Mouse (Mus musculus) frontal cortex, postnatal 36 days (tissue): ENCODE data around the gene 2210407C18Rik.

Experiments
- DNase-seq, 2 experiments: peaks; one replicate each; pipeline ENCODE4 v3.0.0; 2022; ENCODE audit warnings: low spot score in 2 of 2

Gene 2210407C18Rik

GRCm38 (mm10) chr11:58615975-58616374 is at the start of gene 2210407C18Rik:
TSS of gene 2210407C18Rik (minus strand) at chr11:58616075.
- DNase-seq, result no peak

- DNase-seq, result no peak
Measured at GRCm38 (mm10) chr11:58658596-58658995, 42.7 kb upstream of the 2210407C18Rik start, which contains the start of gene Olfr322. TSS of gene Olfr322 (plus strand) at chr11:58658782.

GRCm38 (mm10) chr11:58655151-58655550 is 39.3 kb upstream of the 2210407C18Rik start:
- DNase-seq, result no peak

DNA sequence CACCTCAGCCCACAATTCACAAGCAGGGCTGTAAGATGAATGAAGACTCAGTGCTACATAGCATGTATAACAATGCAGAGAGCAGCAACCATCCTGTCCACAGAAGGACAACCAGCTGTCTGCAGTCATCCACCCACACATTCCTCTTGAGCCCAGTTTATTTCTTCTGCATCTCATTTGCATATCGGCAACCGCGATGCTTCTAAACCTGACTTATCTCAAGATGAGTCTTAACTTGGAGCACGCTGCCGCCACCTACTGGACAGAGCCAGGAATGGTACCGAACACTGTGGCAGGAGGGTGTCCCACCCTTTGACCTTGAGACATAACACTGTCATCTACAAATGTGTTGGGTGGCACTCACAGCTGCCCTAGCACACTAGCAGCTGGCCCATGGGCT is 27.5 kb upstream of the 2210407C18Rik start:
- peak; percentile 23 to 41 for DNase-seq

DNA sequence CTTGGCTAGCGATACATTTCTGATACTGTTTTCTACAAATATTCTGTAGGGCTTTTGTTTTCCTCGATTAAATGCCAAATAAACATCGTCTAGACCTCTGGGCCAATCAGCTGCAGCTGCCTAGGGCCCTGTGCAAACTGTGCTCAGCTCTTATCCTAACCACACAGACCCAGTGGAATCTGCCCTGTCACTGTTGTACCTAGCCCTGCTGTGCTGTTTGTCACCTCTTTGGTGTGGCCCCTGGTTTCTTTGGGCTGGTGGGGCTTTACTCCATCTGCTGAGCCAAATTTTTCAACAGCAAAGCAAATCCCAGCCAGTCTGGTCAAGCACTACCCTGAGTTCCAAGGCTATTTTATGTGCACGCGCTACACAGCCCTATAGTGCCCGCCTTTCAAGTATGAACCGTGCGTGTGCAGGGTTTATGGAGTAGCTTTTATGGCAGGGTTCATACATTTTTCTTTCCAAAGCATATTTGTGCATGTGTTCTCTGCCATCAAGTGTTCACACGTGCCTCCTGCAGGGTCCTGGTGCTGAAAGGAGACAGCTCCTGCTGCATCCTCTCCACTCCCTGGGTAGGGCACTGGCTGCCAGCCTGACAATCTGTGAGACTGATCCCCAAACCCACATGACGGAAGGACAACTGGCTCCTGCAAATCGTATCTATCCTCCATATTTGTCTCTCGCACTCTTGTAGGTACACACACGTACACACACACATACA is 25.9 kb upstream of the 2210407C18Rik start:
- DNase-seq, result no peak

GRCm38 (mm10) chr11:58641057-58641456 is 25.2 kb upstream of the 2210407C18Rik start:
- no peak for DNase-seq

DNA sequence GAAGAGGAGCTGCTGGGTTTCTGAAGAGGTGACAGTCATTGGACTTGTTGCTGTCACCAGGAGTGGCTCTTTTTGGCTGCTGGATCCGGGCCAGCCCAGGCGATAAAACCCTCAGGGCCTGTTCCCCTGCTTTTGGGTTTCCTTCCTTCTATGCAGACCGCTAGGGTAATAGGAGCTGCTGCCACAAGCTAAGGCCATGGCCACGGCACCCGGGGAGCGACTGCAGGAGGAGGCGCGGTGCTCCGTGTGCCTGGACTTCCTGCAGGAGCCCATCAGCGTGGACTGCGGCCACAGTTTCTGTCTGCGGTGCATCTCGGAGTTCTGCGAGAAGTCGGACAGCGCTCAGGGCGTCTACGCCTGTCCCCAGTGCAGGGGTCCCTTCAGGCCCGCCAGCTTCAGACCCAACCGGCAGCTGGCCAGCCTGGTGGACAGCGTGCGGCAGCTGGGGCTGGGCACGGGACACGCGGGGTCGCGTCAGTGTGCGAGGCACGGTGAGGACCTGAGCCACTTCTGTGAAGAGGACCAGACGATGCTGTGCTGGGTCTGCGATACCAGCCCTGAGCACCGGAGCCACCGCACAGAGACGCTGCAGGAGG is 24.5 kb upstream of the 2210407C18Rik start, which contains the start of gene Trim58:
Gene Trim58 (plus strand): TSS at position 194 of the 596 bp plus-strand sequence.
- peak in 1 of 2 experiments; percentile 1 for DNase-seq

DNA sequence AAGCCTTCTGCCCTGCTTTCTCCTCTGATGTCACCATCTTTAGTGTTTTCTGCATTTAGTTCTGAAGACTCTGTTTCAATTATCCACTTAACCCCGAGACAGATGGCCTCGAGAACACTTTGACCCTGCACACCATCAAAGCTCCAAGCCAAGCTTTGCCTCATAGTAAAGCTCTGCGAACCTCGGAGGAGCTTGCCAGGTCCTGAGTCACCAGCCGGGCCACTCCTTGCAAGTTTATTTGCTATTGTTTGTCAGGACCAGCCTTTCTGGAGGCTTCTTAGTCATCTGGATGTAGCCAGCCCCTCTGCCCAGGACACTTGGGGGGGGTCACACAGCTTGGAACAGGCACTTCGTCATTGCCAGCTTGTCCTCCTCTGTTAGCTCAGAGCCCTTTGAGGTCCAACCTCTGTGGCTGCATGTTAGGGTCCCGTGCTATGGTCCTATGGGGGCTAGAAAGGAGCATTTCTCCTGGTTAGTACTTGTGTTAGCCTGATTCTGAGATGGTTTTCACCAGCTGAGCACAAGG is 22.4 kb upstream of the 2210407C18Rik start:
- no peak for DNase-seq

DNA sequence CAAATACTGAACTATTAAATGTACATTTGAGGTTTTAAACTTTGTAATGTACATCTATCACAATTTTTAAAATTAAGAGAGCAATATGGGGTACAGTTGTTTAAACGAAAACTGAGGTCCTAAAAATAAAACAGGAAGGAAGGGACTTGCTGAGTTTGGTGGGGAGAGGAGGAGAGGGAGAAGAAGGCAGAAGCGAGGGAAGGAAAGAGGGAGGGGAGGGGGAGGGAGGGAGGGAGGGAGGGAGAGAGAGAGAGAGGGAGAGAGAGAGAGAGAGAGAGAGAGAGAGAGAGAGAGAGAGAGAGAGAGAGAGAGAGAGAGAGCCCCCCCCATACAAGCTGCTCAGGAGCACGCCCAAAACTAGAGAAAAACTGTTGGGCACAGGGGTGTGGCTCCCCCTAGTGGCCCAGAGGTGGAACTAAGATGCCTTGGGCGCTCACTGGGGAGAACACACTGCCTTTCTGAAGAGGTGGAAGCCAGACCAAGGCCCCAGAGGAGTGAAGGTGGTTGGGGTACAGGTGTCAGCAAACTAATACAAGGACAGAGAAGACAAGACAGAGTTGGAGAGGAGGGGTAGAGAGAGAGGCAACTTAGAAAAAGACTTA is 20.6 kb upstream of the 2210407C18Rik start:
- peak in 1 of 2 experiments; percentile 24 for DNase-seq

DNA sequence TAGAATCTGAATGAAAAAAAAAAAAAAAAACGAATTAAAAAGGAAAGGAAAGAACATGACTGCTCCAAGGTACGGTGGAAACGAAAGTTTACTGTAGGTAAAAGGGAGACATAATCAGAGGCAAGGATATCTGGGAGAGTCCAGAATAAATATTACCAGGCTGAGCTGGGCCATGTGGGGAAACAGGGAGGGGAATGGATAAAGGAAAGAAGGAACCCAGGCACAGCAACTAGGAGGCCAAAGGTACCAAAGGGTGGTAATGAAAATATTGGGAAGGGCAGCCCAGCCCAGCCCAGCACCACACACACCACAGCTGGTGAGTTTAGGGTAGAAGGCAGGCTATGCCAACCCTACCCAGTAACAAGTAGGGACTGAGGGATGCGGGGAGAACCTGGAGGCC is 19.0 kb upstream of the 2210407C18Rik start:
- DNase-seq, result no peak

- no peak for DNase-seq
Measured at GRCm38 (mm10) chr11:58630401-58630800, 14.5 kb upstream of the 2210407C18Rik start, which contains the start of gene Olfr323. TSS of gene Olfr323 (minus strand) at chr11:58630501.

- no peak for DNase-seq
Measured at GRCm38 (mm10) chr11:58626146-58626545, 10.3 kb upstream of the 2210407C18Rik start.

- no peak for DNase-seq
Measured at GRCm38 (mm10) chr11:58618793-58619192, 2.9 kb upstream of the 2210407C18Rik start.

DNA sequence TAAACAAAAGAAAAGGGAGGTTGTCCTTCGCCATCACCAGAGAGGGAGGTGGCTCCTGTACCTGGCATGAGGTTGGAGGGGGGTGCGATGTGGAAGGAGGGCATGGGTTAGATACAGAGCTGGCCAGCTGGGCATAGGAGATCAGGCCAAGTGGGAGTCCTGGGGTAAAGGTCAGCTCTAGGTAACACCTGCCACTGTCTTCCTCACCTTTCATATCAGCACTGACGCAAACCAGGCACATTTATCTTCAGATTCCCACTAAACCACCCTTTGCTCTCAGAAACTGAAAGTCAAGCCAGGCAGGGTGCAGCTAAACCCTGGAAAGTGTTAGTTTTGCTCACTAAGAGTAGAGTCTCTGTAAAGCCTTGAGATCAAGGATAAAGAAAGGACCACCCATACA is 2.5 kb upstream of the 2210407C18Rik start:
- no peak for DNase-seq

DNA sequence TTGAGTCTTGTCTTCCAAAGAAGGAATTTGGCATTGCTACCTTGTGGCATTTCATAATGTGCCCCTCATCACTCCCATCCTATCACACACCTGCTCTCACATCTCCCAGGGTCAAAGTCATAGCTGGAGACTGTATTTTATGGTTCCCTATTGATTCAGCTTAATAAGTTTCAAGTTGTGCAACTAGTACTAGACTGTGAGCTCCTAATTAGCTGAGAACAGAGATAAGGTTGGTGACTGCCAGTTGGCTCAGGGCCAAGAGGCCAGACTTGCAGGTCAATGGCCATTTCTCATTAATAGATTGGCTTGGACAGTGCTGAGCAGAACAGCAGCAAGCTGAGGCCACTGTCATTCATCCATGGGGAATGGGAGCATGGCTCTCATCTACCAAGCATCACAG is 1.3 kb downstream of the 2210407C18Rik start:
- no peak for DNase-seq

GRCm38 (mm10) chr11:58613359-58613758 is 2.5 kb downstream of the 2210407C18Rik start:
- DNase-seq, result no peak

GRCm38 (mm10) chr11:58607030-58607429 is 8.8 kb downstream of the 2210407C18Rik start:
- no peak for DNase-seq

- no peak for DNase-seq
Measured at GRCm38 (mm10) chr11:58606177-58606919, 9.5 kb downstream of the 2210407C18Rik start.

DNA sequence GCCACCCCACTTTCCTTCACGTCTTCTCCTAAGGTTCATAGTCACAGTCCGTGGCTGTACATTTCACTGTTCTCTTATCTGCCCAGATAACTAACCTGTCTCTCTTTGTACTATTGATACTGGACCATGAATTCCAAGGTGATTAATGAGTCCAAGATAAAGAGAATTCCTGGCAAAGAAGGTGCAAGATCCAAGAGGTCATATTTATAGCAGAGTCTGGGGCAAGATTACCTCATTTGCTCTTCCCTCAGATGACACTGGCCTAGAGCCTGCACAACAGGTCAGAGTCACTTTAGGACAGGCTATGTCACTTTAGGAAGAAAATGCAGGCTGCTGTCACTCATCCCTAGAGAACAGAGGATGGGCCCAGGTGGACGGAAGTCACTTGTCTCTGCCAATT is 10.6 kb downstream of the 2210407C18Rik start:
- no peak for DNase-seq

DNA sequence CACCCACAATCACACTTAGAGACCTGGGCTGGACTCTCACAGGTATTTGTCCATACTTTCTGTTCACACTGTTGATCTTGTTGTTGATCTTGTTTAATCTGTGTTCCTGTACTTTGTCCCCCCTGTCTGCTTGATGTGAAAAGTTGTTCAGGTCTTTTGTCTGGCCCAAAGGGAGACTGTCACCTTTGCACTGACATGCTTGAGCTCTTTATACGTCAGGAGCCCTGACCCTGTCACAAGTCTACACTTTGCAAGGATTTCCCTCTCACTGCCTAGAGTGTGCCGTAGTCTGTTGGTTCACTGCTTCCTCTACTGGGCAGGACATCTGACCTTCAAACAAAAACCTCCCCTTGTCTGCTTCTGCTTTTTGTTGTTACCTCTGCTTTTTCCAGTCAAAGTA is 11.2 kb downstream of the 2210407C18Rik start:
- DNase-seq, result no peak

GRCm38 (mm10) chr11:58602800-58603560 is 12.9 kb downstream of the 2210407C18Rik start:
- DNase-seq, result no peak
